Comparison of ENCODE assay signal across 12 mouse cellular contexts in genomic region chr1:133187948-133188680, GRCm38 (mm10). TPM values are rescaled to one million over a fixed set of nuclear protein-coding genes. Genes with fewer than 3 reads are reported as not detected.
DNase-seq lines count a peak whose midpoint lies in the region; ATAC-seq and TF ChIP-seq lines count a peak whose summit lies in the region.
"Had no signal": no experiment of that assay in that cellular context is flagged by ENCODE, and none has a peak within 500 bp of the region (broad histone marks: within the 10 kb centered on the region; RNA-seq: fewer than 3 reads in every experiment).

No protein-coding gene starts in this region.

- no peak for TF ChIP-seq POLR2A in myocyte (IDR thresholded peaks at IDR 0.05; ENCODE audit: insufficient read length, low read depth)

- 0 out of 2 replicates have a peak, but pooled peaks have one; percentile 29 for ATAC-seq in kidney, embryonic 15.5 days (replicated peaks; ENCODE audit: low FRiP score)
- ATAC-seq in inflammation-experienced regulatory T-cells, adult 6 months = no peak
- ATAC-seq: intestine, postnatal 0 days had no signal

- no peaks in the 10 kb centered on the region for H3K36me3 ChIP-seq in kidney, embryonic 15.5 days
- no peaks in the 10 kb centered on the region for H3K36me3 ChIP-seq in myocyte (ENCODE audit: control insufficient read depth, insufficient read depth)
- H3K36me3 ChIP-seq: G1E; stomach, embryonic 15.5 days had no signal

- H3ac ChIP-seq in myocyte (ENCODE audit: control insufficient read depth, insufficient read length) = no peak overlapping the region

- H3K9ac ChIP-seq in kidney, embryonic 15.5 days = no peak overlapping the region
- H3K9ac ChIP-seq: stomach, embryonic 15.5 days had no signal

- H3K4me2 ChIP-seq in kidney, embryonic 15.5 days = no peak overlapping the region
- peak overlapping the region; percentile 34 for H3K4me2 ChIP-seq in myocyte (ENCODE audit: low read depth)
- H3K4me2 ChIP-seq: stomach, embryonic 15.5 days had no signal

- WGBS in kidney, embryonic 15.5 days = 31% methylated on average over 4 of the region's 4 CpGs

- no peak overlapping the region for H3K4me3 ChIP-seq in kidney, embryonic 15.5 days (replicated peaks)
- H3K4me3 ChIP-seq in myocyte = no peak overlapping the region
- H3K4me3 ChIP-seq: megakaryocyte, embryonic 14.5 days; stomach, embryonic 15.5 days had no signal

- peaks cover 7% of the 10 kb centered on the region for H3K27me3 ChIP-seq in kidney, embryonic 15.5 days
- H3K27me3 ChIP-seq in myocyte (ENCODE audit: control insufficient read depth, insufficient read depth, insufficient read length) = peaks cover 4% of the 10 kb centered on the region

- no peak for DNase-seq in kidney, adult 8-10 months
- DNase-seq in embryo, embryonic 10 days (ENCODE audit: low spot score) = peak; percentile 93
- peak; percentile 47 for DNase-seq in heart, postnatal 4 days
- DNase-seq in ovary, adult 18-20 months (ENCODE audit: low spot score) = no peak
- DNase-seq in cerebellum, adult 8-10 months = no peak

- no peak overlapping the region for H3K27ac ChIP-seq in kidney, embryonic 15.5 days
- H3K27ac ChIP-seq: stomach, embryonic 15.5 days had no signal

- no peaks in the 10 kb centered on the region for H3K9me3 ChIP-seq in kidney, embryonic 15.5 days (replicated peaks)
- H3K9me3 ChIP-seq: G1E; stomach, embryonic 15.5 days had no signal

- no peaks in the 10 kb centered on the region for H3K79me2 ChIP-seq in myocyte (ENCODE audit: control insufficient read depth, insufficient read depth)

- H3K4me1 ChIP-seq in kidney, embryonic 15.5 days = peaks cover 16% of the 10 kb centered on the region
- H3K4me1 ChIP-seq: megakaryocyte, embryonic 14.5 days had no signal

TF ChIP-seq in myocyte, 11 proteins besides CTCF, POLR2A, EP300 and RAD21:
- no peak for TF ChIP-seq E2F4 (IDR thresholded peaks at IDR 0.05; ENCODE audit: insufficient read depth)
- TF ChIP-seq MAX (IDR thresholded peaks at IDR 0.05; ENCODE audit: low read depth) = no peak
- TF ChIP-seq CEBPB (IDR thresholded peaks at IDR 0.05; ENCODE audit: insufficient read depth, poor library complexity, severe bottlenecking) = no peak
- no peak for TF ChIP-seq TCF3 (IDR thresholded peaks at IDR 0.05; ENCODE audit: insufficient read length, low read depth)
- no peak for TF ChIP-seq MYOD1 (IDR thresholded peaks at IDR 0.05; ENCODE audit: control insufficient read depth in 1 of 3, insufficient read length in 2 of 3, low read depth in 2 of 3)
- no peak for TF ChIP-seq TCF12 (IDR thresholded peaks at IDR 0.05; ENCODE audit: insufficient read depth, poor library complexity, severe bottlenecking)
- TF ChIP-seq SRF (IDR thresholded peaks at IDR 0.05; ENCODE audit: control insufficient read depth, insufficient read length, low read depth) = no peak
- no peak for TF ChIP-seq USF1 (IDR thresholded peaks at IDR 0.05; ENCODE audit: low read depth)
- no peak for TF ChIP-seq POLR2AphosphoS2 (IDR thresholded peaks at IDR 0.05; ENCODE audit: insufficient read length, low read depth)
- no peak for TF ChIP-seq REST (IDR thresholded peaks at IDR 0.05; ENCODE audit: insufficient read depth, insufficient read length)
- no peak for TF ChIP-seq MYOG (IDR thresholded peaks at IDR 0.05; ENCODE audit: control insufficient read depth in 1 of 3, insufficient read depth in 1 of 3, insufficient read length in 2 of 3, low read depth in 2 of 3)
TF ChIP-seq in myocyte: peak in this region for 0.

RNA-seq across cellular contexts. Expression of gene Plekha6, which starts 24.1 kb away (rescaled TPM):
- 6.9 and 8.4 TPM in 2 replicates for polyA plus RNA-seq in kidney, embryonic 15.5 days (2015; fragmentation: Nextera tagmentation; extraction: Ambion mirVana)
- 10 to 100 TPM; 42.1 to 45.9 TPM for total RNA-seq in heart, postnatal 4 days (2021)
- 0.12 TPM for polyA plus RNA-seq in myocyte (2012; fragmentation: generic; extraction: Trizol)
- polyA plus RNA-seq in inflammation-experienced regulatory T-cells, adult 6 months (2017; shearing (Covaris generic)) = under 1 TPM in 1 of 3 experiments, not detected in 2; 0.25 TPM

RNA-seq across cellular contexts. Expression of gene Ppp1r15b, which starts 57.2 kb away (rescaled TPM):
- 42.1 and 42.2 TPM in 2 replicates for polyA plus RNA-seq in kidney, embryonic 15.5 days (2015; fragmentation: Nextera tagmentation; extraction: Ambion mirVana)
- total RNA-seq in heart, postnatal 4 days (2021) = 10 to 100 TPM; 41.6 to 44.4 TPM
- polyA plus RNA-seq in myocyte (2012; fragmentation: generic; extraction: Trizol) = 30.9 TPM
- 10 to 100 TPM; 20.8 to 26.0 (median 23.6) TPM for polyA plus RNA-seq in inflammation-experienced regulatory T-cells, adult 6 months (2017; shearing (Covaris generic))

Comparison
In these comparisons a context has a peak if more than half of its experiments do, and no peak if none do; other contexts are left out.
1. DNase-seq: peak in embryo, embryonic 10 days (single experiment) and heart, postnatal 4 days (single experiment); none in kidney, adult 8-10 months (0 of 2), ovary, adult 18-20 months (single experiment) and cerebellum, adult 8-10 months (single experiment).